Mouse (Mus musculus): ENCODE measurements around the gene Zfp365. TPM values are rescaled to one million over a fixed set of nuclear protein-coding genes. Genes with fewer than 3 reads are reported as not detected.

Zfp365 gene
- polyA plus RNA-seq, 1 experiment from 2014 or later = 0.43 TPM

- no peaks in the 10 kb centered on the region for H3K27me3 ChIP-seq (ENCODE audit: control insufficient read depth, insufficient read depth, low read length)
- ATAC-seq (replicated peaks; ENCODE audit: extremely low read depth, insufficient read depth, low FRiP score) = no peak
- WGBS = 77% methylated on average over 4 of the region's 4 CpGs
Measured at GRCm38 (mm10) chr10:67840735-67841134, 71.7 kb downstream of the Zfp365 start.

GRCm38 (mm10) chr10:67839156-67839555, 73.3 kb downstream of the Zfp365 start:
- Histone ChIP-seq H3K9ac (ENCODE audit: low read length) (no peak overlapping the region), H3K4me3 (ENCODE audit: low read length) (no peak overlapping the region), H3K27ac (ENCODE audit: low read length) (no peak overlapping the region), H3K4me2 (ENCODE audit: low read depth, low read length) (no peak overlapping the region), H3K27me3 (ENCODE audit: control insufficient read depth, insufficient read depth, low read length) (no peaks in the 10 kb centered on the region), H3K36me3 (ENCODE audit: control insufficient read depth, insufficient read depth) (no peaks in the 10 kb centered on the region), H3K4me1 (ENCODE audit: control insufficient read depth, insufficient read depth, low read length) (no peaks in the 10 kb centered on the region), H3K9me3 (replicated peaks; ENCODE audit: control insufficient read depth, low read length) (peaks cover 3% of the 10 kb centered on the region; the same call in 1 of the 2 replicates)
- WGBS = 65% methylated on average over 3 of the region's 3 CpGs
- ATAC-seq (replicated peaks; ENCODE audit: extremely low read depth, insufficient read depth, low FRiP score) = no peak

More at GRCm38 (mm10) chr10:67840735-67841134, 71.7 kb downstream of the Zfp365 start:
- Histone ChIP-seq H3K36me3 (ENCODE audit: control insufficient read depth, insufficient read depth) (no peaks in the 10 kb centered on the region), H3K9me3 (replicated peaks; ENCODE audit: control insufficient read depth, low read length) (no peaks in the 10 kb centered on the region), H3K4me3 (ENCODE audit: low read length) (no peak overlapping the region), H3K27ac (ENCODE audit: low read length) (no peak overlapping the region), H3K4me1 (ENCODE audit: control insufficient read depth, insufficient read depth, low read length) (no peaks in the 10 kb centered on the region), H3K4me2 (ENCODE audit: low read depth, low read length) (no peak overlapping the region), H3K9ac (ENCODE audit: low read length) (no peak overlapping the region)

- no peaks in the 10 kb centered on the region for H3K36me3 ChIP-seq (ENCODE audit: control insufficient read depth, insufficient read depth)
- no peaks in the 10 kb centered on the region for H3K4me1 ChIP-seq (ENCODE audit: control insufficient read depth, insufficient read depth, low read length)
- no peak overlapping the region for H3K27ac ChIP-seq (ENCODE audit: low read length)
- H3K9ac ChIP-seq (ENCODE audit: low read length) = no peak overlapping the region
- no peak for ATAC-seq (replicated peaks; ENCODE audit: extremely low read depth, insufficient read depth, low FRiP score)
- H3K27me3 ChIP-seq (ENCODE audit: control insufficient read depth, insufficient read depth, low read length) = no peaks in the 10 kb centered on the region
- H3K4me2 ChIP-seq (ENCODE audit: low read depth, low read length) = no peak overlapping the region
- H3K9me3 ChIP-seq (replicated peaks; ENCODE audit: control insufficient read depth, low read length) = peaks cover 3% of the 10 kb centered on the region; the same call in 1 of the 2 replicates
- WGBS = 79% methylated on average over 17 of the region's 17 CpGs
- no peak overlapping the region for H3K4me3 ChIP-seq (ENCODE audit: low read length)
Measured at GRCm38 (mm10) chr10:67836426-67836825, 76.0 kb downstream of the Zfp365 start.

Other genes starting within 250 kb of the Zfp365 start
- 7.2 and 8.0 TPM in 2 replicates for gene Rtkn2, start 66.9 kb upstream of the Zfp365 start, polyA plus RNA-seq (2015; fragmentation: Nextera tagmentation; extraction: Ambion mirVana)

Measured in heart, embryonic 16.5 days (tissue).